Mouse (Mus musculus): ENCODE results near the gene Rab5if. TPM values are rescaled to one million over a fixed set of nuclear protein-coding genes. Genes with fewer than 3 reads are reported as not detected.
"Not testable (repeated sequence)": the region's sequence is repeated elsewhere in the genome, so short reads cannot be mapped to it uniquely, and the experiment has no call there.

Rab5if gene
- 124 and 140 TPM in 2 replicates for polyA plus RNA-seq (2015; fragmentation: Nextera tagmentation; extraction: Ambion mirVana)

GRCm38 (mm10) chr2:156862772-156863486 lies at the start of gene Rab5if:
Rab5if (plus strand) TSS chr2:156863128.
- under 1% methylated on average over 98 of the region's 98 CpGs for WGBS (ENCODE audit: insufficient replicate concordance)
- ATAC-seq (ENCODE audit: insufficient read depth): peak; percentile 96

GRCm38 (mm10) chr2:156814344-156814801 lies 48.6 kb upstream of the Rab5if start:
- H3K4me2 ChIP-seq: no peak overlapping the region
- no peaks in the 10 kb centered on the region for H3K9me3 ChIP-seq (replicated peaks)
- no peaks in the 10 kb centered on the region for H3K4me1 ChIP-seq (replicated peaks)
- no peak for ATAC-seq (ENCODE audit: insufficient read depth)
- no peak overlapping the region for H3K4me3 ChIP-seq (replicated peaks)
- 27% methylated on average over 8 of the region's 8 CpGs for WGBS (ENCODE audit: insufficient replicate concordance)
- no peaks in the 10 kb centered on the region for H3K36me3 ChIP-seq (replicated peaks)
- 0 out of 2 replicates have a peak, but pooled peaks cover 4% of the 10 kb centered on the region for H3K27me3 ChIP-seq
- H3K9ac ChIP-seq: no peak overlapping the region
- H3K27ac ChIP-seq (replicated peaks): no peak overlapping the region

More at GRCm38 (mm10) chr2:156862772-156863486, at the start of gene Rab5if:
- H3K4me1 ChIP-seq (replicated peaks): peaks cover 38% of the 10 kb centered on the region
- peak within 1 kb of the TSS; percentile 93 for H3K27ac ChIP-seq (replicated peaks)
- peak within 1 kb of the TSS; percentile 80 for H3K4me2 ChIP-seq
- peaks cover 43% of the 10 kb centered on the region for H3K36me3 ChIP-seq (replicated peaks)
- H3K4me3 ChIP-seq (replicated peaks): peak within 1 kb of the TSS; percentile 100
- H3K27me3 ChIP-seq: no peaks in the 10 kb centered on the region
- H3K9me3 ChIP-seq (replicated peaks): no peaks in the 10 kb centered on the region
- H3K9ac ChIP-seq: peak within 1 kb of the TSS; percentile 100

- Histone ChIP-seq H3K4me3 (replicated peaks) (no peak overlapping the region), H3K36me3 (replicated peaks) (no peaks in the 10 kb centered on the region), H3K27ac (replicated peaks) (no peak overlapping the region), H3K9me3 (replicated peaks) (no peaks in the 10 kb centered on the region), H3K4me1 (replicated peaks) (no peaks in the 10 kb centered on the region), H3K27me3 (0 out of 2 replicates have a peak, but pooled peaks cover 4% of the 10 kb centered on the region), H3K4me2 (no peak overlapping the region), H3K9ac (no peak overlapping the region)
- ATAC-seq (ENCODE audit: insufficient read depth): no peak
- 23% methylated on average over 5 of the region's 5 CpGs for WGBS (ENCODE audit: insufficient replicate concordance)
Measured at GRCm38 (mm10) chr2:156814893-156815292, 48.0 kb upstream of the Rab5if start.

- H3K9me3 ChIP-seq (replicated peaks): no peaks in the 10 kb centered on the region
- H3K4me1 ChIP-seq (replicated peaks): no peaks in the 10 kb centered on the region
- no peak overlapping the region for H3K4me2 ChIP-seq
- no peak overlapping the region for H3K27ac ChIP-seq (replicated peaks)
- ATAC-seq (ENCODE audit: insufficient read depth): no peak
- WGBS (ENCODE audit: insufficient replicate concordance): 68% methylated on average over 3 of the region's 3 CpGs
- no peak overlapping the region for H3K4me3 ChIP-seq (replicated peaks)
- H3K36me3 ChIP-seq (replicated peaks): no peaks in the 10 kb centered on the region
- H3K27me3 ChIP-seq: 0 out of 2 replicates have a peak, but pooled peaks cover 4% of the 10 kb centered on the region
- no peak overlapping the region for H3K9ac ChIP-seq
Measured at GRCm38 (mm10) chr2:156815412-156815811, 47.5 kb upstream of the Rab5if start.

- Histone ChIP-seq H3K27ac (replicated peaks) (no peak overlapping the region), H3K9ac (no peak overlapping the region), H3K36me3 (replicated peaks) (no peaks in the 10 kb centered on the region), H3K4me2 (no peak overlapping the region), H3K4me1 (replicated peaks) (no peaks in the 10 kb centered on the region), H3K9me3 (replicated peaks) (no peaks in the 10 kb centered on the region), H3K27me3 (0 out of 2 replicates have a peak, but pooled peaks cover 4% of the 10 kb centered on the region), H3K4me3 (replicated peaks) (no peak overlapping the region)
- no peak for ATAC-seq (ENCODE audit: insufficient read depth)
- WGBS (ENCODE audit: insufficient replicate concordance): 86% methylated on average over 1 of the region's 1 CpGs
Measured at GRCm38 (mm10) chr2:156816116-156816515, 46.8 kb upstream of the Rab5if start.

- H3K9ac ChIP-seq; ATAC-seq (ENCODE audit: insufficient read depth); H3K27me3 ChIP-seq; H3K4me1 ChIP-seq (replicated peaks); H3K4me3 ChIP-seq (replicated peaks); H3K27ac ChIP-seq (replicated peaks); H3K9me3 ChIP-seq (replicated peaks); H3K36me3 ChIP-seq (replicated peaks); H3K4me2 ChIP-seq: not testable (repeated sequence)
- WGBS (ENCODE audit: insufficient replicate concordance): 71% methylated on average over 6 of the region's 6 CpGs
Measured at GRCm38 (mm10) chr2:156825128-156825527, 37.8 kb upstream of the Rab5if start.

GRCm38 (mm10) chr2:156834336-156834735 lies 28.6 kb upstream of the Rab5if start:
- Histone ChIP-seq H3K27me3 (no peaks in the 10 kb centered on the region), H3K27ac (replicated peaks) (no peak overlapping the region), H3K9ac (no peak overlapping the region), H3K4me2 (no peak overlapping the region), H3K36me3 (replicated peaks) (peaks cover 40% of the 10 kb centered on the region), H3K9me3 (replicated peaks) (peaks cover 21% of the 10 kb centered on the region), H3K4me1 (replicated peaks) (peaks cover 4% of the 10 kb centered on the region; the same call in 1 of the 2 replicates), H3K4me3 (replicated peaks) (no peak overlapping the region)
- no peak for ATAC-seq (ENCODE audit: insufficient read depth)
- 88% methylated on average over 11 of the region's 11 CpGs for WGBS (ENCODE audit: insufficient replicate concordance)

- no peaks in the 10 kb centered on the region; the same call in 1 of the 2 replicates for H3K27me3 ChIP-seq
- 59% methylated on average over 6 of the region's 6 CpGs for WGBS (ENCODE audit: insufficient replicate concordance)
- peaks cover 5% of the 10 kb centered on the region; the same call in 1 of the 2 replicates for H3K36me3 ChIP-seq (replicated peaks)
- peak overlapping the region; percentile 67 for H3K27ac ChIP-seq (replicated peaks)
- no peaks in the 10 kb centered on the region for H3K9me3 ChIP-seq (replicated peaks)
- H3K4me3 ChIP-seq (replicated peaks): peak overlapping the region; percentile 72; the same call in 1 of the 2 replicates
- ATAC-seq (ENCODE audit: insufficient read depth): no peak
- no peak overlapping the region for H3K9ac ChIP-seq
- H3K4me2 ChIP-seq: peak overlapping the region; percentile 96
- peaks cover 47% of the 10 kb centered on the region for H3K4me1 ChIP-seq (replicated peaks)
Measured at GRCm38 (mm10) chr2:156838839-156839238, 24.1 kb upstream of the Rab5if start.

- 3% methylated on average over 61 of the region's 61 CpGs for WGBS (ENCODE audit: insufficient replicate concordance)
Measured at GRCm38 (mm10) chr2:156839319-156840191, 23.4 kb upstream of the Rab5if start, which contains the start of gene Tgif2. Tgif2 (plus strand) TSS chr2:156840007.

GRCm38 (mm10) chr2:156840301-156841027 lies 22.5 kb upstream of the Rab5if start:
- Histone ChIP-seq H3K27ac (replicated peaks) (peak overlapping the region; percentile 67), H3K4me1 (replicated peaks) (peaks cover 48% of the 10 kb centered on the region), H3K9me3 (replicated peaks) (no peaks in the 10 kb centered on the region), H3K4me2 (peak overlapping the region; percentile 96), H3K4me3 (replicated peaks) (peak overlapping the region; percentile 72), H3K9ac (peak overlapping the region; percentile 62), H3K27me3 (no peaks in the 10 kb centered on the region; the same call in 1 of the 2 replicates), H3K36me3 (replicated peaks) (peaks cover 4% of the 10 kb centered on the region; the same call in 1 of the 2 replicates)
- ATAC-seq (ENCODE audit: insufficient read depth): 0 out of 2 replicates have a peak, but pooled peaks have one; percentile 10
- under 1% methylated on average over 69 of the region's 79 CpGs for WGBS (ENCODE audit: insufficient replicate concordance)

More at GRCm38 (mm10) chr2:156839319-156840191, 23.4 kb upstream of the Rab5if start, which contains the start of gene Tgif2:
- Histone ChIP-seq H3K4me1 (replicated peaks) (peaks cover 48% of the 10 kb centered on the region), H3K9ac (peak within 1 kb of the TSS; percentile 62), H3K9me3 (replicated peaks) (no peaks in the 10 kb centered on the region), H3K4me3 (replicated peaks) (peak within 1 kb of the TSS; percentile 72), H3K27ac (replicated peaks) (peak within 1 kb of the TSS; percentile 67), H3K36me3 (replicated peaks) (no peaks in the 10 kb centered on the region), H3K27me3 (no peaks in the 10 kb centered on the region; the same call in 1 of the 2 replicates), H3K4me2 (peak within 1 kb of the TSS; percentile 96)
- ATAC-seq (ENCODE audit: insufficient read depth): peak; percentile 74

Data from liver, embryonic 15.5 days (tissue).